Mouse (Mus musculus): ENCODE results near the gene Slc22a7.
A peak's percentile ranks its signal among the peaks of the same experiment; 100 is the strongest.

Gene Slc22a7

DNA sequence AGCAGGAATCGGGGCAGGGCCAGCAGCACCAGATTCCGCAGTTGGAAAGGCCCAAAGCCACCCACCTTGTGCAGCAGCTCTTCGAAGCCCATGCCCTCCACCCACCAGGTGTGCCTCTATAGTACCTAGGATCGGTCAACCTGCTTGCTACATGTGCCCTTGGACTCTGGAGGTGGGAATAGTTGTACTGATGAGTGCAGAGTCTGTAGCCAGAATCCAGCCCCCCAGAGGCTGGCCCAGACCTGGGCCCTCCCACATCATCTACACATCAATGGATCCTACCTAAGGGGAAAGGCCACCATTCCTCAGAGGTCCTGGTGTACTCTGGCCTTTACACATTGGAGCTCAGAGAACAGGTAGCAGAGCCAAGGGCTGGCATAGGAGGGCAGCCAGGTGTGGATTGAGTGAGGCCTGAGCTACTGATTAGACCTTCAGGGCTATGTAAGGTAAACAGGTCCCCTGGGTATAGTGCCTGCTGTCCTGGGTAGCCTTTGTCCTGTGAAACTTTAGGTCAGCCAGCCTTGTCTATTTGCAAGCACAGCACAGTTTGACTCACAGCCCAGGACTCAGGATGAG, at the start of gene Slc22a7:
Gene Slc22a7, minus strand, starts transcription at position 160 of the 576 bp plus-strand sequence.
- DNase-seq, result no peak

DNA sequence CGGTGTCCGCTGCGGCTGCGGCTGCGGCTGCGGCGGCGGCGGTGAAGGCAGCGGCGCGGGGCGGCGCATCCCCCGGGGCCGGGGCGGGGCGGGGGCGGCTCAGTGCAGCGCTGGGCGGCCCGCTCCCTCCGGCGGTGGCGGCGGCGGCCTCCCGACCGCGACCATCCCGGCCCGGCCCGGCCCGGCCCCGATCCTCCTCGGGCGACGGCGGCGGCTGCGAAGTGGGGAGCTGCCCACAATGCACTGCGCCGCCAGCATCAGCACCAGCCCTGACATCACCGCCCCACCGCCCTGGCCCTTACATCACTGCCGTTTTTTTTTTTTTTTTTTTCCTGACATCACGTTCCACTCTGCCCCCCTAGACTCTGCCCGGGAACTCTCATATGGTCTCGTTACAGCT, 49.2 kb upstream of the Slc22a7 start, which contains the start of gene Ttbk1:
Gene Ttbk1, minus strand, starts transcription at position 245 of the 400 bp plus-strand sequence.
- no peak for DNase-seq

DNA sequence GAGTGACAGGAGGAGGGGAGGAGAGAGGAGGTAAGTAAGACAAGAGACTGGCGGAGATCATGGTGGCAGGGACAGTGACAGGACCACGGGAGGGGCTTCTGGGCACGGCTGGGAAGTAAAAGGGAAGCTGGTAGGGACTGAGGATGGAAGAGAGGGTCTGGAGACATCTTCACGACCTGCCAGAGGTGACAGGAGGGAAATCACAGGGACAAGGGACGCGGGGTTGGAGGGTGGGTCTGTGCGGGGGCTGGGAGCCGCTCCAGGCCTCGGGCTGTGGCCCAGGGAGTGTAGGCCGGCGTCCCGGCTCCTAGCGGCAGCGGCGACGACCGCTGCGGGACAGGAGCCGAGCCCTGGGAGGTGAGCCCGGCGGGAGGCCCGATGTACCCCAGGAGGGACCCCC, 48.7 kb upstream of the Slc22a7 start:
- no peak for DNase-seq

DNA sequence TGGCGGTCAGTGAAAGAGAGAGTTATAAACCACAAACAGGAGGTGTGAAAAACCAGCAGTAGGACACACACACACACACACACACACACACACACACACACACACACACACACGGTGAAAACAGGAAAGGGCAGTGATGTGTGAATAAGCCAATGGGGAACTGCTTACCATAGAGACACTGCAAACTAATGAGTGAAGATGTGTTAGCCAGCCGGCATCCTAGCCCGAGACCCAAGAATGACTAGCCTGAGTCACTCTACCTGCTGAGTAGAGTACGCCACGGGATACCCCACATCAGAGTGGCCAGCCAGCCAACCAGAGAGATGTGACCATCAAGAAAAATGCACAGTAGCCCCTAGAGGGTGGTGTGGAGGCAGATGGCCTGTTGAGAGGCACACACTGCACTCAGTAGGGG, 46.2 kb upstream of the Slc22a7 start:
- no peak for DNase-seq

DNA sequence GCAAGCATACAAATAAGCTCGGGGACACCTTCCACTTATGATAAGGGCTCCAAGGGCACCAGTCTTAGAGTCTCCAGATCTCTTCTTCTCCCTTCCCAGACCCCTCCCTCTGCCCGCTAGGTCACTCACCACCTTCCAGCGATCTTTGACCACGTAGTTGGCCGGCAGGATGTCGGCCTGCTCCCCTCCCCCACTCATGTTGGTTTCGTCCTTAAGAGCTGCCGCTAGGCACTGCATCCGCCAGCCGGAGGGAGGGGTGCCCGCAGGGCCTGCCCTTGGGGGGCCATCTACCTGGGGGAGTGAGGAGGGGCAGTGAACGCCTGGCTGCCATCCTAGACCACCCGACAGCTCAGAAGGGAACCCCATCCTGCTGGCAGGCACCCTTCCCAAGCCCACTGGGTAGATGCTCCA, 45.8 kb upstream of the Slc22a7 start:
- DNase-seq, result no peak

DNA sequence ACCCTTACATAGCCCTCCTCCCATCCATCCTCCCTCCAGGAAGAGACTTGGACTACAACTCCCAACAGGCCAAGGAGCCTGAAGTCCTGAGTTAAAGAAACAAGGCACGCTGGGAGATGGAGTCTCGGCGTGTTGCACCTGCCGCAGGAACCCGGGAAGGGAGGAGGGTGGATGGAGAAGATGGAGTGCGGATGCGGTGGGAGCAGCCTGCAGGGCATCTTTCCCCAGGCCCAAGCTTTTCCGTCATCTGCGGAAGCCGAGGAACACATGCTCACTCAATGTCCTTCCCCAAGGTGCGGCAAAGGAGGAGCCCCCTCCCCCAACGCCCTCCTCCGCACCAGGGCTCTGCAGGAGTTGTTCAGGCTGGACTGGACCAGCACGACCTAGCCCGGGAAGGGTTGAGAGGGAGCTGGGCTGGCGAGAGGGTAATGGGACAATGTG, 45.3 kb upstream of the Slc22a7 start:
- no peak for DNase-seq

DNA sequence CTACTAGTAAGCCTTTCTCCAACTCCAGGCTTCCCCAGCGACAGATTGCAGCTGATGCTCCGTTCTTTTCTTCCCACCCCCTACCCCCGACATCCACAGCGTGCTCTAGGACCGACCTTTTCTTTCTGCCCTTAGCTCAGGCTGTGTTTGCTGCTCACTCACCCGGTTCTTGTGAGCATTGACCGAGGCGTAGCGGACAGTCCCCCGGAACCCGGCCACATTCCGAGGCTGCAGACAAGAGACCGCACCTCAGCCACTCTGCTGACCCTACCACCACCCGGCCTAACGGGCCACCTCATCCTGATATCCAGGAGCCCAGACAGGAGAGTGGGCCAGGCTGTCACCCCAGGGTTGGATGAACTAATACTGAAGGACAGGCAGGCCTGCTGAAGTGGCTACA, 39.0 kb upstream of the Slc22a7 start:
- DNase-seq, result no peak

DNA sequence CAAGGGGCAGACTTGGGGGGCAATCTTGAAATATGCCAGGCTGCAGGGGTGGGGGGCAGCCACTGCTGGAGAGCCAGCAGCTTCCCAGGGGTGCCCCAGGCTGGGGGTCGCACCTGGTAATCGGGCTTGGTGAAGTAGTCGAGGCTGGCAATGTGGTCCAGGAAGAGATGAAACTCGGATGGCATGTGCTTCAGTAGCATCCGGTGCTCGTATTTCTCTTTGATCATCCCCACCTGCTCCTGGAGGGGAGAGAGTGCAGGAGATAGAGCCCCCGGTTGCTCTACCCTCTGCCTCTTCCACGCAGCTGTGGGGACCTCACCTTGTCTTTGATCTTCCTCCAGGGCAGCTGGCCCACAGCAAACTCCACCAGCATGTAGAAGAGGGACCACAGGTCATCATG, 38.3 kb upstream of the Slc22a7 start:
- DNase-seq, result no peak

DNA sequence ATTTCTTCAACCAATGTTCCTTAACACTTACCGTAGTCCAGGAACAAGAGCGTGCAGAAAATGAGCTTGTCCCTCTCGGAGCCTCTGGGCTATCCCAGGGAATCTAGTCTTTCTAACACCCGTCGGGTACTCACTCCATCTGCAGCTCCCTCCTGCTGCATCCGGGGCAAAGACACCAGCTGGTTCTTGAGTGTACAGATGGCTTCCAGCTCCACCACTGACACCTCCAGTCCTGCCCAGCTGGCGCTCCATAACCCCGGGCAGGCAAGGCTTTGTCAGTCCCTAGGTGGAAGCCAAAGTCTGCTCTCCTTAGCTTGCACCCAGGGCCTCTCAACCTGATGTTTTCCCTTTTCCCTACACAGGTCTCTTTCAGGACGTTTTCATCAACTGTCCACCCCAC, 29.6 kb upstream of the Slc22a7 start:
- DNase-seq, result no peak

DNA sequence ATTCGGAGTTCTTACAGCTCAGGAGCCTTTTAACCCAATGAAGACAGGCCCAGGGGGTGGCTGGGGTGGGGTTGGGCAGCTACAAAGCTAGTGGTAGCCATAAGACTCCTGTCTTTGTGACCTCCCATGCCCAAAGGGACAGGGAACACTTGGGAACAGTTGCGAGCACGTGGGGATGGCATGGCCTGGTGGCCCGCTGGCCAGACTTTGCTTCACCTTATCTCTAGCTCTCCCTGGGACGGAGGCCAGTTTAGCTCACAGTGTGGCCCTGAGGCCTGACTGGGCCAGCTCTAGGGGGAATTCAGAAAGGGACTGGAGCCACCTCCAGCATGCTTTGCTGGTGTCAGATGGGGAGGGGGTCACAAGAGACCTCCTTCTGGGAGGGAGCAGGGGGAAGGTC, 24.0 kb upstream of the Slc22a7 start:
- peak; percentile 98 for DNase-seq

DNA sequence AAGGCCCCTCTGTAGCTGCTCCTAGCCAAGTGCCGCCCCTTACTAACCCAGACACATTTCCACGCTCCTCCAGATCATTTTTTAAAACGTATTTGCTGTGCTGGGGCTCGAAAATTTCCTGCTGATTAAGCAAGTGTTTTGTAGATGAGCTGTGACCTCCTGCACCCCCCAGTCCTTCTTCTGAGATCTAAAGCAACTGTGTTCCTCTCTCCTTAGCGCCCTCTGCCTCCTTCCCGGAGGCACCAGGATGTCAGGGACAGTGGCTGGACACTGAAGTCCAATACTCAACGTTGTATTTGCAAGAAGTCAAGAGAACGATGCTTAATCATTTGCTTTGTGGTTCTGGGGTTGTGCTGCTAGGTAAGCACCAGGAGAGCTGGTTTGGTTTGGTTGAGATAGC, 23.1 kb upstream of the Slc22a7 start:
- DNase-seq, result no peak

DNA sequence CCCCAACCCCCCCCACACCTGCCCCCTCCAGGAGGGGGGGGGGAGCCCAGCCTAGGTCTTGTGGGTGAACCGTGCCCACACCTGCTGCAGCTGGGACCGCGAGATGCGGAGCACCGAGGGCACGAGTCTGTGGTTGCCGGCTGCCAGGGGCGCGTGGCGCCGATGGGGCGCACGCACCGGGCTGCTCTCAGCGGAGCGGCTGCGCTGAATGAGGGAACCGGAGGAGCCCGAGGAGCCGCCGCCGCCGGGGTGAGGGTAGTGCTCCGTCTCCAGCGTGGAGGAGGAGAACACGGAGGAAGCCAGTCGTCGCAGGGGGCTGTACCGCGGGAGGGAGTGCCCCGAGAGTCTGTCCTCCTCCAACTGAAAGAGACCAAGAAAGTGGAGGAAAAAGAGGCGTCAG, 22.4 kb upstream of the Slc22a7 start:
- no peak for DNase-seq

DNA sequence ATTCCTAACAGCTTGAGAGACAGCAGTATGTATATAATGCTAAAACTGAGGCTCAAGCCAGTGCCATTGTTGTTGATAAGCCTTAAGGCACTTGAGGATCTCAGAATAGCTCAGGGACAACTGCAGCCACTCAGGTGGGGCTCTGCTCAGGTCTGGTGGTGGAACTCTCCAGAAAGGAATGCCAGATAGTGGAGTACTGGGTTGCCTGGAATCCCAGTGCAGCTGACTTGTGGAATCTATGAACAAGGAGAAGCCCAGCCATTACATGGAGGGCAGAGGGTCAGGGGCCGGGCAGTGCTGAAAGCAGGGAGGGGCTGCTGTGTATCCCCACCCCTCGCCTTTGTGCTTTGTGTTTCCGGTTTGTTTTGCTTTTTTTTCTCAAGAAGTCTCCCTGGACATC, 20.2 kb upstream of the Slc22a7 start:
- DNase-seq, result peak; percentile 93

DNA sequence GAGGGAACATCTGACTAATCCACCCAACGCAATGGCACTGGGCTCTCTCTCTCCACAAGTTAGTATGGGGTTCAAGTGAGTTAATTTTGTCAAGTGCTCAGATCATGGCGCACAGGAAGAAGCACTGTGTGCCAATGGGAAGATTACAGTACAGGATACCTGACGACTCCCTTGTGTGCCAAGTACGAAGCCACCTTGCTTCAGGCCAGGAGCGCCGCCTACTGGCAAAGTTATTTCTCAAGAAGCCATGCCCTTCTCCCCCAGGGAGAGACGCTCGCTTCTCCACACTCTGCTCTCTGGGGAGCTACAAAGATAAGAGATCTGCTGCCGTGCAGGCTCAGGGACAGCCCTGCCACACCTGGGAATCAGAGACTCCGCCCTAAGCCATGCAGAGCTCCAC, 19.5 kb upstream of the Slc22a7 start:
- DNase-seq, result no peak

DNA sequence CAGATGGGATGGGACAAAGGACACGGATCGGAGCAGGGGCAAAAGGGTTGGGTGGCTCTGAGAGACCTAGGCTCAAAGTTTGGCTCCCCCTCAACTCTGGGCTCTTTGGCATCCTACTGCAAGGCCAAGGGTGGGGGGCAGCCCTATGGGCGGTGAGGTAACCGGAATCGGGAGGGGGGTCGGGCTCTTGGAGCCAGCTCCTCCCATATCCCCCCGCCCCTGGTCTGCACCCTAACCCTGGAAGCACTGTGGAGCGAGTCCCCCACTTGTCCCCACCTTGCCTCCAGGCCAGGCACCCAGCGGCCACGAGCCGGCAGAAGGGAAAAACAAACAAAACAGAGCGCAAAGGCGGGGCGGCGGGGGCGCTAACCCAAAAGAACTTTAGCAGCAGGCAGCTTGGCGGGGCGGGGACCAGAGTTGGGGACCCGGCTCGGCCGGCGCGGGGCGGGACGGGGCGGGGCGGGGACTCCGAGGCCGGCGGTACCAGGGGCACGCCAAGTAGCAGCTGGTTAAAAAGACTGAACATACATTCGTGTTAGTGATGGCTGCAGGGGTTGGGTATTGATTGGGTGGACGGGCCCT, 16.9 kb upstream of the Slc22a7 start:
- DNase-seq, result no peak

DNA sequence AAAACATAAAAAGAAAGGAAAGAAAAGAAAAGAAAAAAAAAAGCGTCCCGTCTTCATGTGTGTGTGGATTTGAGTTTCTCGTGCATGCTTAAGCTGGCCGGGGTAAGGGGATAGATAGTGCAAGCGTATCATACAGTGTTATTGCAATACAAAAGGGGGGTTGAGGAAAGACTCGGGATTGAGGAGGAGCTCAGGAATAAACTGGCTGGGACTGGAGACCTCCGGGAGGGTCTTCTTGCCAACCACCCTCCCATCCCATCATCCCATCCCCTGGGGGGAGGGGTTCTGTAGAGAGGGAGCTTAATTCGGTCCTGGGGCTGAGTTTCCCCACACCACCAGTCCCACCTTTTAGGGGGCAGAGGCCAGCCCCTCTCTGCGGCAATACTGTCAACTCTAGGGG, 16.3 kb upstream of the Slc22a7 start:
- DNase-seq, result no peak

DNA sequence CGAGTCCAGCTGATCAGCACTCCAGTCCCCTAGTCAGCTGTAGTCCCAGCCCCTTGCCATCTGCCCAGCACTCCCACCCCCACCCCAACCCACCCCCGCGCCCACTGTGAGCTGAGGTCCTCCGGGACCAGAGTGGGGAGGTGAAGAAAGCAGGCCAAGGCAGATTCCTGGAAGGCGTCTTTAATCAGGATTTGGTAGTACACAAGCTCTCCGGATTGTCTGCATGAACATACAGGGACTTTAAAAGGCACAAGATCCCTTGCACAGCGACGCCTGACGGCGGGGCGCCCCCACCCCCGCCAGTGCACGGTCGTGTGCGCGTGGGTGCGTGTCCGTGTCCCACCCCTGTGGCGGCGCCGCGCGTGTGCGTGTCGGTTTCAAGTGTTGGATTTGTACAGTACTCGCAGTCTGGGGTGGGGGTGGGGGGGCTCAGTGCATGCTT, 15.7 kb upstream of the Slc22a7 start:
- no peak for DNase-seq

DNA sequence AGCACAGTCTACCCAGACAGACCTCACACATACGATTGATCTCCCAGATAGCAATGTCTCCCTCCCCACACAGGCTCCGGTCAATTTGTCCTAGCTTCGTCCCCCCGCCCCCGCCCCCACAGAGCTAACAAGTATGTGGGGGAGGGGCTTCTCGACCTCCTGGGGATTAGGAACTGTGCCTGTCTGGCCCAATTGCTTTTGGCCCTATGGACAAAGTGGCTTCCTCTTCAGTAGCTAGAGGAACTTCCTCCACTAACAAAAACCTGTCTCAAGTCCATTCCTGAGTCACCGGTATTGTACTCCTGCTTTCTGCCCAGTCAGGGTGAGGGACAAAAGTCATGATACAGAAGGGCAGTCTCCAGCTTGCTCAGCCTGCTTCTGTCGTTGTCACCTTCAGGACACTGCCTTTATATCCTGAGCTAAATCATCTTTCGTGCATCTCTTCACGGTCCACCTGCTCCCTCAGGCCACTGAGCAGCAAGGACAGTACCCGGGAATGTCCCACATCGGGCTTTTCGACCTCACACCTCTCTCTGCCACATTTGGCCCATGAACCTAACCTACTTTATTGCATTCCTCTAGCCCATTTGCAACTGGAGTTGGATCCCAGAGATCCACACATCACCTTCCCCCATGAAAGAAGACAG, 15.2 kb upstream of the Slc22a7 start:
- DNase-seq, result no peak

DNA sequence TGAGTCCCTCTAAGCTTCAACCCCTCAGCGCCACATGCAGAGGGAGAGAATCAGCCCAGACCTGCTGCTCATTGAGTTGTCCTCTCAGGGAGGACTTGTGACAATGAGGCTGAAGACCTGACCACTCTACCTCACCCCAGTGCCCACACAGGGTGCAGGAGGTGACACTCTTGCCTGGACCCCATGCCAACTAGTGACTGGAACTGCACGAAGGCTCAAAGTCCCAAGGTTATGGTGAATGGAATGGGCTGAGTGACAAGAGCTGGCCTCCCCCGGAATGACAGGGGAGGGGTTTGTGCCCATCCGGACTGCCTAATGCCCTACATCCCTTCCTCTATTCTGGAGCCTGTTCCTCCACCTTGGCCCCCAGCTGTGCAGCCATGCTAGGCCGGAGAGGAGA, 14.4 kb upstream of the Slc22a7 start:
- DNase-seq, result no peak

DNA sequence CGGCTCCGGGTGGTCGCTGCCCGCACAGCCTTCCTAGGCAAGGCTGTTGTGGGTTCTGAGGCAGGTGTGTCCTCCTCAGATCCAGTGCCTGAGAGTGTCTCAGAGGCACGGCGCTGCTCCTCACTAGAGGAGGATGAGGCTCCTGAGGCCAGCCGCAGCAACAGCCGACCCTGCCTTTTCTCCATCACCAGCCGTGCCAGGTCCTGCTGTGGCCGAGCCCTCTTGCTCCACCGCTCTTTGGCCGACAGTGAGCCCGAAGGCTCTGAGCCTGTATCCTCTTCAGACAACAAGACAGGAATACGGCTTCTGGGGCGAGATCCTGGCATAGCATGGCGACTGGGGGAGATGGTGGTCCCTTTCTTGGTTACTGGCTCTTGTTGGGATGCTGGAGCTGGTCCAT, 8.0 kb upstream of the Slc22a7 start:
- DNase-seq, result no peak

DNA sequence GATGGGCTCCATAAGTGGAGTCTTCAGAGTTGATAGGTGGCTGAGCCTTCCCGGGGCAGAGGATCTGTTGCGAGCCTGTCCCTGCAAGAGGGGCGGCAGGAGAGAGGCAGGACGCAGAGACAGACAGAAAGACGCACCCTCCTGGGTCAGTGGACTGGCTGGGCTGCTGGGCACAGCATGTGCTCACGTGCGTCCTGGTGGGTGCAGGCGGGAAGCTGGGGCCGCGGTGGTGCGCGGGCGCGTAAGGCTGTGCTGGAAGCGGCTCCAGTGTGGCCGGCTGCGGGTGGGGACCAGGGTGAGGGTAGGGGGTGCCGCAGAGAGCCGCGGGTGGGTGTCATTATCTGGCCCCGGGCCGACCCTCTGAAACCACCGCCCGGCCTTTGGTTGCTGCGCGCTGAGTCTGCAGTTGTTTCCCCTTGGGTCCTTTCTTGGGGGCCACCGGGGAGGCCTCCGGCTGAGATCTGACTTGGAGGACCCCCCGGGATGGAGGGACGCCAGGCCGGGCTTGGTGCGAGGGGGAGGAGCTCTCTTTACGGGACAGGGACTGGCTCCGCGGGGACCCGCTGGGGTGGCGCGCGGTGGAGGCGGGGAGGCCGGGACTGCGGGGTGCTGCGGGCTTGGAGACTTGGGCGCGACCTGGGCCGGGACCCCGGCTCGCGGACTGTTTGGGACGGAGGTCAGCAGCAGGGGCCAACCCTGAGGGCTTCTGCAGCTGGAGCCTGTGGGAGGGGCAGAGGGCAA, 6.8 kb upstream of the Slc22a7 start:
- no peak for DNase-seq

DNA sequence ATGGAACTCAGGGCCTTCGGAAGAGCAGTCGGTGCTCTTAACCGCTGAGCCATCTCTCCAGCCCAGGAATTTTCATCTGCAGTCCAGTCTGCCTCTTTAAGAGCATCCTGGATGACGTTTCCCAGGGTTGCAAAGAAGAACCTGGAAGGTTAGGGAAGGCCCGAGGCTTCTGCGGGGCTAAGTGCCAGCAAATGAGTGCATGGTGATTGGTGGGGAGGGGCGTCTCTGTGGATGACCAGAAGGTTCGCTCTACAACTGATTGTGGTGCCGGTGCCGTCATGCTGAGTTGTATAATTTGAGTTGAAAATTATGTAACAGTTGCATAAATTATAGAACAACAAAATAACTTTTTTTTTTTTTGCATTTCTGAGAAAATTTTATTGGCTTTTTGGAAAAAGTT, 919 bp upstream of the Slc22a7 start:
- no peak for DNase-seq

DNA sequence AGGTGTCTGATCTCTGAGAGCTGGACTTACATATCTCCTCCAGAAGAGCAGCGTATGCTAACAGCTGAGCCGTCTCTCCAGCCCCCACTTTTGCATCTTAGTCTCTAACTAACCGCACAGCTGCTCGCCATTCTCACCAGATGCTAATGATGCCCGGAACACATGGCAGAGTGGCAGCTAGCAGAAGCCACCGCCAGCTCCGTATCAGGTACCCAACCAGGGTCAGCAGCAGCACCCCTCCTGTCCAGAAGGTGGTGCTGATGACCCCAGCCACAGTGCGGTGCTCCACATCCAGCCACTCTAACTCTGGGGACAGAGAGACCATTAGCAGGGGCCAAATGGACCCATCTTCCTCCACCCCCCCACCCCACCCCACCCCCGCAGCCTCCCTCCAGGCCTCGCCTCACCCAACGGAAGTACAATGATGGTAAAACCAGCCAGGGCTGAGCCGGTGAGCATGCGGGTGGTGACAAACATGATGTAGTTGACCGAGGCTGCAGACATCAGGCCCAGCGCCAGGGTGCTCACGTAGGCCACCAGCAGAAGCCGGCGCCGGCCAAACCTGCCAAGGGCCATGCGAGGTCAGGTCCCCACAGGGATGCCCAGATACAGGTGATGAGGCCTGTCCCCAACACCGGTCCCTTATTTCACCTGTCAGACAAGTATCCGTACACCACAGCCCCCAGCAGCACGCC, 1.4 kb downstream of the Slc22a7 start:
- no peak for DNase-seq

Measured in heart, adult 11 months (tissue).